Mouse (Mus musculus) MEL (cell line): Measurements from ENCODE around the gene Gnpnat1.

Experiments
- CHD2 ChIP-seq: IDR thresholded peaks from 2 replicates; pipeline ENCODE4 v1.6.1; 2011; ENCODE audit warnings: low read length, improper control_type of control experiment
- CTCF ChIP-seq, 3 experiments: IDR thresholded peaks in 2 of 3; conservative IDR thresholded peaks in 1 of 3; 2 replicates each; pipeline ENCODE4 v1.5.1; 2011 to 2012; ENCODE audit warnings: low read length in 3 of 3, low read depth in 2 of 3, mild to moderate bottlenecking in 2 of 3, improper control_type of control experiment in 1 of 3, inconsistent platforms in 1 of 3, mixed read lengths in 1 of 3, moderate library complexity in 1 of 3; ENCODE audit not compliant: control insufficient read depth in 1 of 3, insufficient read depth in 1 of 3, poor library complexity in 1 of 3, severe bottlenecking in 1 of 3
- GATA1 ChIP-seq: IDR thresholded peaks from 2 replicates; pipeline ENCODE4 v1.6.1; 2011; ENCODE audit warnings: low read depth, low read length, improper control_type of control experiment
- USF1 ChIP-seq: IDR thresholded peaks from 2 replicates; pipeline ENCODE4 v1.6.1; 2014; ENCODE audit warnings: low read depth, mild to moderate bottlenecking, inconsistent platforms, low read length, improper control_type of control experiment, moderate library complexity

DNA sequence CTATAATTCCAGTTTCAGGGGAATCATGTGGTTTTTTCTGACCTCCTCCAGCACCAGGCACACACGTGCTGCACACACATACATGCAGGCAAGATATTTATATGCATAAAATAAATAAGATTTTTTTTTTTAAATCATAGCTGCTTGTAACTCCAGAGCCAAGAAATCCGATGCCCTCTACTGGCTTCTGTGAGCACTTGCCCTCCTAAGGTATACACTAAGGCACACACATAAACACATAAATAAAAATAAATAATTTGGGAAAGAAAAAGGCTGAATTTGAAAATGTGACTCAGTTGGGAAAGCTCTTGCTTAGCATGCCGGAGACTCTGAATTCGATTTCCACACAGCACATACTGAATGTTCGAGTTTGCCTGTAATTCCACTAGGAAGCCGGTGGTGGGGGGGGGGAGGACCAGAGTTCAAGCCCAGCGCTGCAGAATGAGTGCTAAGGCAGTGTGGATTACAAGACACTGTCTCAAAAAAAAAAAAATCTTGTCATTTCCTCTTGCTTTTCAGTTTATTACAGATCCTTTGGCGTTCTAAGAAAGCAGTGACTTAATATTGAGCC lies 75.6 kb downstream of the Gnpnat1 start:
- TF ChIP-seq GATA1 (no peak), CTCF (IDR thresholded peaks at IDR 0.05 in 2 of 3, conservative IDR thresholded peaks at IDR 0.05 in 1 of 3; ENCODE audit: control insufficient read depth in 1 of 3, insufficient read depth in 1 of 3, low read depth in 2 of 3, low read length in 3 of 3, poor library complexity in 1 of 3, severe bottlenecking in 1 of 3) (peak in 2 of 3 experiments; percentile 22 to 43; a peak in 3 of 6 replicates), USF1 (no peak), CHD2 (no peak)
